Mouse (Mus musculus) embryonic facial prominence, embryonic 10.5 days (tissue): Measurements from ENCODE around the gene Tspan5. TPM values are rescaled to one million over a fixed set of nuclear protein-coding genes. Genes with fewer than 3 reads are reported as not detected.

Experiments
- DNase-seq: peaks from one replicate; pipeline ENCODE4 v3.0.0-alpha.2; 2017; ENCODE audit warnings: low spot score
- H3K27ac ChIP-seq: fragments of 300-500 bp; sonication (generic); replicated peaks from 2 replicates; pipeline ENCODE4 v1.5.1; 2016; ENCODE audit warnings: mild to moderate bottlenecking
- H3K27me3 ChIP-seq: fragments of 300-500 bp; sonication (generic); replicated peaks from 2 replicates; pipeline ENCODE4 v1.6.1; 2016; ENCODE audit warnings: low read depth, mild to moderate bottlenecking; ENCODE audit not compliant: poor library complexity, severe bottlenecking
- H3K36me3 ChIP-seq: fragments of 300-500 bp; sonication (generic); replicated peaks from 2 replicates; pipeline ENCODE4 v1.6.1; 2016; ENCODE audit warnings: mild to moderate bottlenecking, moderate library complexity
- H3K4me1 ChIP-seq: fragments of 300-500 bp; sonication (generic); 2 replicates; pipeline ENCODE4 v1.6.1; 2016
- H3K4me3 ChIP-seq: fragments of 300-500 bp; sonication (generic); 2 replicates; pipeline ENCODE4 v1.5.1; 2016; ENCODE audit warnings: mild to moderate bottlenecking, moderate library complexity
- H3K9me3 ChIP-seq: fragments of 300-500 bp; sonication (generic); 2 replicates; pipeline ENCODE4 v1.6.1; 2016; ENCODE audit warnings: mild to moderate bottlenecking
- WGBS: fragments of 180-500 bp; shearing (Covaris S2); methylation state at CpG from one replicate; pipeline ENCODE4 v1.1.7; 2016; 5-methylcytosine and 5-hydroxymethylcytosine counted together
- polyA plus RNA-seq: library from polyadenylated mRNA; unstranded; fragments of >200 nt; fragmentation: Nextera tagmentation; extraction: Ambion mirVana; gene quantifications from 2 replicates; pipeline ENCODE4 v1.2.1, GENCODE M21; 2016

The Tspan5 gene
- polyA plus RNA-seq, 1 experiment from 2014 or later = 20.9 TPM

DNA sequence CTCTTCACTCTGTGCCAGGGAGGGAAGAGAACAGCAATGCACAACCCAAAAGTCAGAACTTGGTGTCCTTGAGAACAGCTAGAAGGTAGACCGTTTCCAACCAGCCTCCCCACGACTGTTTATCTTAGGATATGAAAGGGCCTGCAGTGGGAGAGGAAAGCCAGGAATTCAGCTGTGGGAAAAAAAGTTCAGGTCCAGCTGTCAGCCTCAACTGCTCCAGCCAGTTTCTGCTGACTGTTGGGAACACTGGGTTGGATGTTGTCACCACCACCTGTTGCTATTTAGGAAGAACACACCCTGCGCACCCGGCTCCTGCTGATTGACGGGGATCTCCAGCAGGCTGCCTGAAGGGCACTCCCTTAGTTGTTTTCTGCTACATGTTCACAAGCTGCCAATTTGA lies 19.8 kb upstream of the Tspan5 start:
- Histone ChIP-seq H3K4me1 (0 out of 2 replicates have a peak, but pooled peaks cover 3% of the 10 kb centered on the region), H3K27me3 (no peaks in the 10 kb centered on the region), H3K9me3 (no peaks in the 10 kb centered on the region), H3K27ac (no peak overlapping the region), H3K4me3 (no peak overlapping the region), H3K36me3 (no peaks in the 10 kb centered on the region)
- DNase-seq = no peak
- WGBS = 84% methylated on average over 5 of the region's 5 CpGs

- WGBS = 92% methylated on average over 8 of the region's 8 CpGs
- Histone ChIP-seq H3K27ac (no peak overlapping the region), H3K36me3 (no peaks in the 10 kb centered on the region), H3K9me3 (no peaks in the 10 kb centered on the region), H3K4me1 (no peaks in the 10 kb centered on the region), H3K27me3 (no peaks in the 10 kb centered on the region), H3K4me3 (no peak overlapping the region)
- DNase-seq = no peak
These were observed 14.4 kb upstream of the Tspan5 start for GRCm38 (mm10) chr3:138727571-138727970.

GRCm38 (mm10) chr3:138728840-138729239 lies 13.2 kb upstream of the Tspan5 start:
- no peak for DNase-seq
- Histone ChIP-seq H3K4me3 (no peak overlapping the region), H3K4me1 (no peaks in the 10 kb centered on the region), H3K27me3 (no peaks in the 10 kb centered on the region), H3K9me3 (no peaks in the 10 kb centered on the region), H3K36me3 (no peaks in the 10 kb centered on the region), H3K27ac (no peak overlapping the region)
- WGBS = 85% methylated on average over 3 of the region's 3 CpGs

DNA sequence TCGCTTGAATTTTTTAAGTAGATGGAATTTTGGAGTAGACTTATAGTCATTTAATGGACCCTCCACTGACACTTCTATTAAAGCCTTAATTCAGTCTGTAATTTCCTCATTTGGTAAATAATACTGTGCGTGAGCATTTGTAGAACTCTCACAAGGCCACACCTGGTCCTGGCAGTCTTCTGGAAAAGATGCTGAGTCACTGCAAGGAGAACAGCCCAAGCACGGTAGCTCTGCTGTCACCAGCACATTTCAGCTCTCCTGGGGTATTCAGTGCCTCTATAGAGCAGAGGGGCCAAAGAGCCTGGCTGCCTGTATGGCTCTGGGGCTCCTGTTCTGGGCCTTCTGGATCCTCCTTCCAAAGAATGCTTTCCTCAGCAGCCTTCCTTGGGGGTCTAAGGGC lies 11.2 kb upstream of the Tspan5 start:
- Histone ChIP-seq H3K27me3 (no peaks in the 10 kb centered on the region), H3K27ac (no peak overlapping the region), H3K36me3 (no peaks in the 10 kb centered on the region), H3K4me1 (no peaks in the 10 kb centered on the region), H3K4me3 (no peak overlapping the region), H3K9me3 (no peaks in the 10 kb centered on the region)
- no peak for DNase-seq
- WGBS = 69% methylated on average over 3 of the region's 3 CpGs

GRCm38 (mm10) chr3:138735760-138736159 lies 6.2 kb upstream of the Tspan5 start:
- Histone ChIP-seq H3K36me3 (no peaks in the 10 kb centered on the region), H3K4me3 (no peak overlapping the region), H3K27ac (no peak overlapping the region), H3K4me1 (no peaks in the 10 kb centered on the region), H3K27me3 (peaks cover 10% of the 10 kb centered on the region), H3K9me3 (no peaks in the 10 kb centered on the region)
- WGBS = 95% methylated on average over 5 of the region's 5 CpGs
- no peak for DNase-seq

- Histone ChIP-seq H3K36me3 (no peaks in the 10 kb centered on the region), H3K27me3 (peaks cover 21% of the 10 kb centered on the region), H3K9me3 (no peaks in the 10 kb centered on the region), H3K4me3 (no peak overlapping the region), H3K27ac (no peak overlapping the region), H3K4me1 (peaks cover 20% of the 10 kb centered on the region)
- no peak for DNase-seq
- 90% methylated on average over 4 of the region's 4 CpGs for WGBS
These were observed 2.8 kb upstream of the Tspan5 start for GRCm38 (mm10) chr3:138739150-138739700.

GRCm38 (mm10) chr3:138740291-138740690 lies 1.7 kb upstream of the Tspan5 start:
- no peak for DNase-seq
- H3K27me3 ChIP-seq = peaks cover 26% of the 10 kb centered on the region

DNA sequence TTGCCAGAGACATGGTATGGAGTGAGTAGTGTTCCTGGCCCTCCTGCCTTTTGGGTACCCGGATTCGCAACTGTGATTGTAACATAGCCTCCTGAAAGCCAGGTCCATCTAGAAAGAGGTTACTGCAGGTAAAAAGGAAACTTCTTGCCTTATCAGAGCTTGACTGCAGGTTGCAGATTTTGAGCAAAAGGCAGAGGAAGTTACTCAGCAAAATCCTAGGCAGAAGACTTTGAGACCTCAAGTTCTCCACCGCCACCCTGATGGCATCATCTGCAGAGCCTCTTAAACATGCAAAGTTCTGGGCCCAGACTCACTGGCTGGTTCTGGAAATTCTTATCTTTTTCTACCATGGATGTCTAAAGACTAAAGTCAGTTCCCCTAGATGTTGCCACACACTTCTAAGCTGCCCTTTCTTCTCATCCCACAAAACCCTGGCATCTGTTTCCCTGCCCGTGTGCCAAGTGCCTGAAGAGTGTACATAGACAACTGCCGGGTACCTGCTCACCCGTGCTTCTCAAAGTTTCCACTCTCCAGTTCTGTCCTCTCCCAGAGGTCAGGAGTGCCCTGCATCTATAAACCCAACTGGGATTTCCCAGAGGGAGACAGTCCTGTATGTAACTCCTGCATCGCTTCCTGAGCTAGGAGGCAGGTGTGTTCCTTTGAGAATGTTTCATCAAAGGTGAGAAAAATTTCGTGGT lies 1.0 kb upstream of the Tspan5 start:
- H3K9me3 ChIP-seq = no peaks in the 10 kb centered on the region
- peak overlapping the region; percentile 88 for H3K4me3 ChIP-seq
- H3K27ac ChIP-seq = no peak overlapping the region
- H3K4me1 ChIP-seq = peaks cover 29% of the 10 kb centered on the region
- no peaks in the 10 kb centered on the region for H3K36me3 ChIP-seq
- 70% methylated on average over 8 of the region's 8 CpGs for whole genome bisulfite sequencing
- peaks cover 26% of the 10 kb centered on the region for H3K27me3 ChIP-seq
- no peak for DNase-seq

More at GRCm38 (mm10) chr3:138740291-138740690, 1.7 kb upstream of the Tspan5 start:
- WGBS = 88% methylated on average over 3 of the region's 3 CpGs
- no peaks in the 10 kb centered on the region for H3K9me3 ChIP-seq
- no peak overlapping the region for H3K27ac ChIP-seq
- no peak overlapping the region for H3K4me3 ChIP-seq
- no peaks in the 10 kb centered on the region for H3K36me3 ChIP-seq
- H3K4me1 ChIP-seq = peaks cover 25% of the 10 kb centered on the region

GRCm38 (mm10) chr3:138742566-138742930 lies 553 bp downstream of the Tspan5 start:
- Histone ChIP-seq H3K27me3 (peaks cover 26% of the 10 kb centered on the region), H3K4me1 (peaks cover 31% of the 10 kb centered on the region), H3K4me3 (peak overlapping the region; percentile 88), H3K36me3 (no peaks in the 10 kb centered on the region), H3K9me3 (no peaks in the 10 kb centered on the region), H3K27ac (peak overlapping the region; percentile 91)
- no peak for DNase-seq
- WGBS = under 1% methylated on average over 23 of the region's 23 CpGs

DNA sequence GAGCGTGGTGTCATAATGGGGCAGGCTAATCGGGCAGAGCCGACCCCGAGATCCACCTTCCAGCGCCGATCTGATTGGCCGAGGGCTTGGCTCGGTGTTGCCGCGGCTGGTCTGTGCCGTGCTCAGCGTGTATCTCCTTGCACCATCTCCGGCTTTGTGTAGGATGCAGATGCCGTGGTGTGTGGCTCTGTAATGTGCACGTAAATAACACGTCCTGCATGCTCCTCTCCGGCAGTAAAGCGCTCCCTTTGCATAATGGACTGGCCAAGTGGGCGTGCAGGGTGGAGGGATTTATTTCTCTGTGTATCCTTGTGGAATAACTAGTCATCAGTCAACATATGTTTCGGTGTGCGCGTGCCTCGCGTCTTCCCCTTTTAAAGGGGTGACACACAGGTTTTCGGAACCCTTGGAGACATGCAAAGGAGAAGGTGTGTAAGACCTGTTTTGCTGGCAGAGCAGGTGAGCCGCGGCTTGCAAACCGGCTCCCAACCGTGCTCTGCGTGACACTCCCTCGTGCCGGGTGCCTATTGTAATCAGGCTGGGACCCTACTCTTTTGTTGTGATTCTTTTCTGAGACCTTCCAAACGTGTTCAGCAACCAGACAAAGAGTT lies 1.2 kb downstream of the Tspan5 start:
- Histone ChIP-seq H3K4me3 (peak overlapping the region; percentile 88), H3K27ac (peak overlapping the region; percentile 91), H3K9me3 (no peaks in the 10 kb centered on the region), H3K36me3 (no peaks in the 10 kb centered on the region), H3K4me1 (peaks cover 31% of the 10 kb centered on the region), H3K27me3 (peaks cover 26% of the 10 kb centered on the region)
- peak; percentile 88 for DNase-seq
- under 1% methylated on average over 33 of the region's 33 CpGs for WGBS

- 37% methylated on average over 8 of the region's 8 CpGs for WGBS
- H3K27me3 ChIP-seq = peaks cover 26% of the 10 kb centered on the region
- H3K4me3 ChIP-seq = peak overlapping the region; percentile 88
- DNase-seq = peak; percentile 21
- H3K4me1 ChIP-seq = peaks cover 31% of the 10 kb centered on the region
- no peaks in the 10 kb centered on the region for H3K9me3 ChIP-seq
- peak overlapping the region; percentile 51; the same call in 1 of the 2 replicates for H3K27ac ChIP-seq
- no peaks in the 10 kb centered on the region for H3K36me3 ChIP-seq
These were observed 2.2 kb downstream of the Tspan5 start for GRCm38 (mm10) chr3:138744030-138744774.

GRCm38 (mm10) chr3:138745091-138745490 lies 3.1 kb downstream of the Tspan5 start:
- peaks cover 23% of the 10 kb centered on the region for H3K27me3 ChIP-seq
- no peak overlapping the region for H3K4me3 ChIP-seq
- DNase-seq = no peak
- no peaks in the 10 kb centered on the region for H3K9me3 ChIP-seq
- no peak overlapping the region for H3K27ac ChIP-seq
- H3K4me1 ChIP-seq = peaks cover 33% of the 10 kb centered on the region
- 85% methylated on average over 11 of the region's 11 CpGs for WGBS
- no peaks in the 10 kb centered on the region for H3K36me3 ChIP-seq
